In genomic region chr2:153194255-153194654, GRCm38 (mm10) we compare ENCODE assay signal across 26 mouse cellular contexts. TPM values are rescaled to one million over a fixed set of nuclear protein-coding genes. Genes with fewer than 3 reads are reported as not detected.
DNase-seq lines count a peak whose midpoint lies in the region; ATAC-seq and TF ChIP-seq lines count a peak whose summit lies in the region.
"Had no signal": no experiment of that assay in that cellular context is flagged by ENCODE, and none has a peak within 500 bp of the region (broad histone marks: within the 10 kb centered on the region; RNA-seq: fewer than 3 reads in every experiment).

No protein-coding gene starts in this region.

- H3K27ac ChIP-seq in liver, embryonic 14.5 days: no peak overlapping the region
- H3K27ac ChIP-seq: heart, embryonic 10.5 days; hindbrain, embryonic 13.5 days; kidney, postnatal 0 days; midbrain, embryonic 13.5 days had no signal

- H3K27me3 ChIP-seq in liver, embryonic 14.5 days (ENCODE audit: control insufficient read depth, insufficient read depth, low read length): no peaks in the 10 kb centered on the region
- H3K27me3 ChIP-seq: hindbrain, embryonic 13.5 days; megakaryocyte, embryonic 14.5 days; midbrain, embryonic 13.5 days had no signal

- H3K4me1 ChIP-seq in liver, embryonic 14.5 days (replicated peaks; ENCODE audit: control insufficient read depth in 2 of 2, insufficient read depth in 2 of 2, low read length in 1 of 2): peaks cover 0 to 4% of the 10 kb centered on the region in 2 experiments; a peak in 2 of 4 replicates
- H3K4me1 ChIP-seq: hindbrain, embryonic 13.5 days; midbrain, embryonic 13.5 days had no signal

- H3K4me2 ChIP-seq in liver, embryonic 14.5 days (ENCODE audit: low read depth): no peak overlapping the region
- H3K4me2 ChIP-seq: hindbrain, embryonic 13.5 days; midbrain, embryonic 13.5 days had no signal

- DNase-seq in MEL-GATA-1-ER (ENCODE audit: extremely low read depth, low read depth): peak; percentile 76
- no peak for DNase-seq in liver, embryonic 14.5 days (ENCODE audit: low read depth in 3 of 3, low spot score in 3 of 3)
- DNase-seq in spleen, postnatal 36 days (ENCODE audit: low spot score in 2 of 2): no peak
- no peak for DNase-seq in Muller cell, postnatal 12 days (ENCODE audit: inconsistent ontology term)
- DNase-seq in heart, adult 8-10 months (ENCODE audit: low spot score): no peak
- DNase-seq: adrenal gland, postnatal 14 days; B cell, adult 2 months; cerebellum, adult 18-20 months; cerebellum, postnatal 10 days; gastrocnemius, postnatal 14 days; heart, postnatal 36 days; kidney, adult 8-10 months; kidney, postnatal 4 days; layer of hippocampus, postnatal 36 days; lung, postnatal 36 days; retina, postnatal 1 day; right cerebral cortex, postnatal 25 days; thymus, postnatal 4 days had no signal

- ATAC-seq in erythroblast, adult 5-6 weeks (replicated peaks; ENCODE audit: low FRiP score, poor library complexity, severe bottlenecking): 0 out of 2 replicates have a peak, but pooled peaks have one; percentile 34
- ATAC-seq in liver, embryonic 14.5 days (ENCODE audit: insufficient read depth): peak; percentile 58; the same call in 1 of the 2 replicates
- ATAC-seq: forebrain, embryonic 14.5 days; intestine, embryonic 16.5 days; midbrain, embryonic 13.5 days had no signal

- WGBS in liver, embryonic 14.5 days (ENCODE audit: insufficient replicate concordance): 54% methylated on average over 3 of the region's 3 CpGs

- no peak for TF ChIP-seq EP300 in liver, embryonic 14.5 days (IDR thresholded peaks at IDR 0.05; ENCODE audit: low read depth)

- H3K4me3 ChIP-seq in liver, embryonic 14.5 days (ENCODE audit: insufficient read depth in 1 of 2, low read depth in 2 of 2, low read length in 2 of 2): no peak overlapping the region
- H3K4me3 ChIP-seq: heart, embryonic 10.5 days; hindbrain, embryonic 13.5 days; megakaryocyte, embryonic 14.5 days; midbrain, embryonic 13.5 days had no signal

- H3K36me3 ChIP-seq in liver, embryonic 14.5 days (replicated peaks; ENCODE audit: control insufficient read depth, insufficient read depth, low read depth): peaks cover 41% of the 10 kb centered on the region

- no peak for TF ChIP-seq CTCF in liver, embryonic 14.5 days (IDR thresholded peaks at IDR 0.05; ENCODE audit: low read depth)

- no peaks in the 10 kb centered on the region for H3K9me3 ChIP-seq in liver, embryonic 14.5 days (ENCODE audit: control insufficient read depth, low read length)
- H3K9me3 ChIP-seq: heart, embryonic 10.5 days; hindbrain, embryonic 13.5 days; megakaryocyte, embryonic 14.5 days; midbrain, embryonic 13.5 days had no signal

- H3K9ac ChIP-seq in liver, embryonic 14.5 days (replicated peaks): no peak overlapping the region
- H3K9ac ChIP-seq: hindbrain, embryonic 13.5 days; midbrain, embryonic 13.5 days had no signal

RNA-seq across cellular contexts. Expression of gene Tspyl3, which starts 31.0 kb away (rescaled TPM):
- total RNA-seq in erythroblast, adult 5-6 weeks (2015; ENCODE audit: low replicate concordance): 2.5 TPM in 2 replicates
- total RNA-seq in erythroblast, adult 5-6 weeks (2017; ENCODE audit: low replicate concordance): 1.2 and 1.5 TPM in 2 replicates
- polyA plus RNA-seq in liver, embryonic 14.5 days (2012; rRNA removed): 2.1 and 2.3 TPM in 2 replicates
- polyA plus RNA-seq in liver, embryonic 14.5 days (2014; fragmentation: Nextera tagmentation; extraction: Ambion mirVana): 1.6 and 2.5 TPM in 2 replicates
- 1 to 10 TPM in 3 of 4 experiments, under 1 TPM in 1; 0.90 to 1.5 (median 1.0) TPM for total RNA-seq in heart, adult 8-10 months (2022)

RNA-seq across cellular contexts. Expression of gene Tm9sf4, which starts 33.2 kb away (rescaled TPM):
- 16.9 and 19.2 TPM in 2 replicates for total RNA-seq in erythroblast, adult 5-6 weeks (2015; ENCODE audit: low replicate concordance)
- total RNA-seq in erythroblast, adult 5-6 weeks (2017; ENCODE audit: low replicate concordance): 14.9 and 23.3 TPM in 2 replicates
- 13.0 TPM in 2 replicates for polyA plus RNA-seq in liver, embryonic 14.5 days (2012; rRNA removed)
- polyA plus RNA-seq in liver, embryonic 14.5 days (2014; fragmentation: Nextera tagmentation; extraction: Ambion mirVana): 23.7 and 32.4 TPM in 2 replicates
- 10 to 100 TPM; 41.9 to 50.0 (median 45.1) TPM for total RNA-seq in heart, adult 8-10 months (2022)

RNA-seq across cellular contexts. Expression of gene Plagl2, which starts 47.0 kb away (rescaled TPM):
- total RNA-seq in erythroblast, adult 5-6 weeks (2015; ENCODE audit: low replicate concordance): 33.4 and 36.8 TPM in 2 replicates
- 8.7 and 13.2 TPM in 2 replicates for total RNA-seq in erythroblast, adult 5-6 weeks (2017; ENCODE audit: low replicate concordance)
- 14.4 and 14.5 TPM in 2 replicates for polyA plus RNA-seq in liver, embryonic 14.5 days (2012; rRNA removed)
- 23.9 and 27.0 TPM in 2 replicates for polyA plus RNA-seq in liver, embryonic 14.5 days (2014; fragmentation: Nextera tagmentation; extraction: Ambion mirVana)
- 1 to 10 TPM; 3.6 to 4.3 (median 4.0) TPM for total RNA-seq in heart, adult 8-10 months (2022)

RNA-seq across cellular contexts. Expression of gene Pofut1, which starts 47.1 kb away (rescaled TPM):
- total RNA-seq in erythroblast, adult 5-6 weeks (2015; ENCODE audit: low replicate concordance): 1.3 and 2.5 TPM in 2 replicates
- 9.2 and 15.5 TPM in 2 replicates for total RNA-seq in erythroblast, adult 5-6 weeks (2017; ENCODE audit: low replicate concordance)
- 6.1 and 6.8 TPM in 2 replicates for polyA plus RNA-seq in liver, embryonic 14.5 days (2012; rRNA removed)
- polyA plus RNA-seq in liver, embryonic 14.5 days (2014; fragmentation: Nextera tagmentation; extraction: Ambion mirVana): 3.2 and 3.7 TPM in 2 replicates
- 10 to 100 TPM; 10.6 to 14.9 (median 13.5) TPM for total RNA-seq in heart, adult 8-10 months (2022)
